Mouse (Mus musculus) MEL (cell line): ENCODE data around the gene Tmem33. TPM values are rescaled to one million over a fixed set of nuclear protein-coding genes. Genes with fewer than 3 reads are reported as not detected.

Experiments used
- DNase-seq: peaks from one replicate; pipeline ENCODE4 v3.0.0; 2011; ENCODE audit warnings: low read depth, low spot score
- H3K27ac ChIP-seq: 2 replicates; pipeline ENCODE4 v1.5.1; 2012; ENCODE audit warnings: low read depth, mild to moderate bottlenecking, control low read depth, low read length, moderate library complexity; ENCODE audit not compliant: control insufficient read depth
- H3K27me3 ChIP-seq, 2 experiments: fragments of 150-350 bp in 1 of 2; sonication (generic) in 1 of 2; 2 replicates each; pipeline ENCODE4 v1.6.1; 2012; ENCODE audit warnings: low read length in 2 of 2, mild to moderate bottlenecking in 2 of 2, improper control_type of control experiment in 1 of 2, moderate library complexity in 1 of 2; ENCODE audit not compliant: insufficient read depth in 2 of 2, control insufficient read depth in 1 of 2
- H3K36me3 ChIP-seq, 2 experiments: 2 replicates each; pipeline ENCODE4 v1.6.1; 2012 to 2014; ENCODE audit warnings: low read length in 2 of 2, improper control_type of control experiment in 1 of 2, inconsistent platforms in 1 of 2, mild to moderate bottlenecking in 1 of 2; ENCODE audit not compliant: insufficient read depth in 2 of 2, control insufficient read depth in 1 of 2
- H3K4me1 ChIP-seq, 2 experiments: fragments of 150-350 bp in 1 of 2; sonication (generic) in 1 of 2; 2 replicates each; pipeline ENCODE4 v1.6.1; 2012; ENCODE audit warnings: low read length in 2 of 2, improper control_type of control experiment in 1 of 2, mild to moderate bottlenecking in 1 of 2; ENCODE audit not compliant: insufficient read depth in 2 of 2, control insufficient read depth in 1 of 2
- H3K4me3 ChIP-seq, 2 experiments: fragments of 150-350 bp in 1 of 2; sonication (generic) in 1 of 2; 2 replicates each; pipeline ENCODE4 v1.5.1; 2012; ENCODE audit warnings: low read depth in 2 of 2, low read length in 2 of 2, mild to moderate bottlenecking in 2 of 2, moderate library complexity in 2 of 2, control low read depth in 1 of 2, improper control_type of control experiment in 1 of 2; ENCODE audit not compliant: control insufficient read depth in 1 of 2, insufficient read depth in 1 of 2
- H3K79me2 ChIP-seq: 2 replicates; pipeline ENCODE4 v1.6.1; 2012; ENCODE audit warnings: mild to moderate bottlenecking, low read length, moderate library complexity; ENCODE audit not compliant: control insufficient read depth, poor library complexity, insufficient read depth
- H3K9ac ChIP-seq: 2 replicates; pipeline ENCODE4 v1.6.1; 2012; ENCODE audit warnings: low read depth, mild to moderate bottlenecking, control low read depth, low read length, moderate library complexity; ENCODE audit not compliant: control insufficient read depth, poor library complexity, severe bottlenecking
- H3K9me3 ChIP-seq: fragments of 150-350 bp; sonication (generic); replicated peaks from 2 replicates; pipeline ENCODE4 v1.6.1; 2012; ENCODE audit warnings: mild to moderate bottlenecking, low read length, improper control_type of control experiment, moderate library complexity; ENCODE audit not compliant: insufficient read depth
- BHLHE40 ChIP-seq: IDR thresholded peaks from 2 replicates; pipeline ENCODE4 v1.6.1; 2012; ENCODE audit warnings: low read depth, mild to moderate bottlenecking, inconsistent platforms, low read length, improper control_type of control experiment, borderline replicate concordance
- ELF1 ChIP-seq: IDR thresholded peaks from 2 replicates; pipeline ENCODE4 v1.6.1; 2014; ENCODE audit warnings: low read depth, mild to moderate bottlenecking, inconsistent platforms, low read length, improper control_type of control experiment, moderate library complexity
- EP300 ChIP-seq, 2 experiments: IDR thresholded peaks; 2 replicates each; pipeline ENCODE4 v1.6.1; 2011; ENCODE audit warnings: improper control_type of control experiment in 2 of 2, low read length in 2 of 2, low read depth in 1 of 2, mild to moderate bottlenecking in 1 of 2
- ETS1 ChIP-seq: IDR thresholded peaks from 2 replicates; pipeline ENCODE4 v1.6.1; 2012; ENCODE audit warnings: low read depth, mild to moderate bottlenecking, inconsistent platforms, low read length, improper control_type of control experiment, moderate library complexity
- MAX ChIP-seq: IDR thresholded peaks from 2 replicates; pipeline ENCODE4 v1.6.1; 2011; ENCODE audit warnings: low read length, improper control_type of control experiment
- MAZ ChIP-seq: IDR thresholded peaks from 2 replicates; pipeline ENCODE4 v1.6.1; 2012; ENCODE audit warnings: low read depth, mild to moderate bottlenecking, inconsistent platforms, low read length, improper control_type of control experiment
- MEF2A ChIP-seq: IDR thresholded peaks from 2 replicates; pipeline ENCODE4 v1.6.1; 2014; ENCODE audit warnings: low read depth, mild to moderate bottlenecking, inconsistent platforms, low read length, improper control_type of control experiment; ENCODE audit not compliant: poor library complexity, insufficient replicate concordance, severe bottlenecking; ENCODE audit errors: extremely low read depth
- MXI1 ChIP-seq: IDR thresholded peaks from 2 replicates; pipeline ENCODE4 v1.6.1; 2011; ENCODE audit warnings: mild to moderate bottlenecking, low read depth, low read length, improper control_type of control experiment
- MYB ChIP-seq: IDR thresholded peaks from 2 replicates; pipeline ENCODE4 v1.6.1; 2011; ENCODE audit warnings: mild to moderate bottlenecking, low read depth, low read length, improper control_type of control experiment
- NRF1 ChIP-seq: IDR thresholded peaks from 2 replicates; pipeline ENCODE4 v1.6.1; 2014; ENCODE audit warnings: low read depth, mild to moderate bottlenecking, inconsistent platforms, low read length, improper control_type of control experiment, moderate library complexity; ENCODE audit not compliant: poor library complexity, insufficient read depth, severe bottlenecking
- POLR2A ChIP-seq, 2 experiments: IDR thresholded peaks; 2 replicates each; pipeline ENCODE4 v1.6.1; 2011 to 2012; ENCODE audit warnings: low read length in 2 of 2, mild to moderate bottlenecking in 2 of 2, control low read depth in 1 of 2, improper control_type of control experiment in 1 of 2, low read depth in 1 of 2, moderate library complexity in 1 of 2; ENCODE audit not compliant: control insufficient read depth in 1 of 2, insufficient read depth in 1 of 2, poor library complexity in 1 of 2
- POLR2AphosphoS2 ChIP-seq: IDR thresholded peaks from 2 replicates; pipeline ENCODE4 v1.6.1; 2011; ENCODE audit warnings: low read length, improper control_type of control experiment
- POLR2AphosphoS5 ChIP-seq: IDR thresholded peaks from 2 replicates; pipeline ENCODE4 v1.6.1; 2012; ENCODE audit warnings: low read depth, borderline replicate concordance, mild to moderate bottlenecking, inconsistent platforms, low read length, moderate library complexity, mixed read lengths
- RAD21 ChIP-seq: IDR thresholded peaks from 2 replicates; pipeline ENCODE4 v1.6.1; 2011; ENCODE audit warnings: mild to moderate bottlenecking, low read depth, low read length, improper control_type of control experiment
- UBTF ChIP-seq: IDR thresholded peaks from 2 replicates; pipeline ENCODE4 v1.6.1; 2012; ENCODE audit warnings: low read depth, mild to moderate bottlenecking, inconsistent platforms, low read length, improper control_type of control experiment, moderate library complexity, borderline replicate concordance; ENCODE audit not compliant: insufficient read depth
- USF1 ChIP-seq: IDR thresholded peaks from 2 replicates; pipeline ENCODE4 v1.6.1; 2014; ENCODE audit warnings: low read depth, mild to moderate bottlenecking, inconsistent platforms, low read length, improper control_type of control experiment, moderate library complexity
- USF2 ChIP-seq, 2 experiments: IDR thresholded peaks; 2 replicates each; pipeline ENCODE4 v1.6.1; 2011 to 2012; ENCODE audit warnings: improper control_type of control experiment in 2 of 2, low read length in 2 of 2, borderline replicate concordance in 1 of 2, inconsistent platforms in 1 of 2, low read depth in 1 of 2, mild to moderate bottlenecking in 1 of 2; ENCODE audit not compliant: insufficient read depth in 1 of 2
- ZC3H11A ChIP-seq: IDR thresholded peaks from 2 replicates; pipeline ENCODE4 v1.6.1; 2012; ENCODE audit warnings: low read depth, mild to moderate bottlenecking, inconsistent platforms, low read length, improper control_type of control experiment
- ZMIZ1 ChIP-seq: IDR thresholded peaks from 2 replicates; pipeline ENCODE4 v1.6.1; 2012; ENCODE audit warnings: low read depth, mild to moderate bottlenecking, inconsistent platforms, low read length, improper control_type of control experiment, moderate library complexity
- polyA plus RNA-seq, 2 experiments: library from polyadenylated mRNA; stranded (reverse) in 1 of 2; unstranded in 1 of 2; fragments of >175 nt in 1 of 2; fragments of >200 nt in 1 of 2; gene quantifications; 2 replicates each; pipeline versions ENCODE4 v1.2.1 to v1.2.4; 2012; ENCODE audit warnings: low replicate concordance in 2 of 2, low read depth in 1 of 2; ENCODE audit not compliant: insufficient read length in 2 of 2, insufficient read depth in 1 of 2, missing spikeins in 1 of 2
- total RNA-seq: library from RNA; depleted of rRNA; stranded (reverse); fragments of 300-350 nt; gene quantifications from 2 replicates; pipeline ENCODE4 v1.2.3, GENCODE M21; 2012

Gene Tmem33
- total and polyA plus RNA-seq, 3 experiments, result 79.3 to 312 (median 89.8) TPM

GRCm38 (mm10) chr5:67224122-67224502 is 36.3 kb upstream of the Tmem33 start:
- Histone ChIP-seq H3K27me3 (no peaks in the 10 kb centered on the region), H3K4me3 (no peak overlapping the region), H3K4me1 (no peaks in the 10 kb centered on the region), H3K9ac (no peak overlapping the region), H3K9me3 (no peaks in the 10 kb centered on the region), H3K27ac (no peak overlapping the region), H3K36me3 (no peaks in the 10 kb centered on the region), H3K79me2 (no peaks in the 10 kb centered on the region)
- no peak for DNase-seq
- TF ChIP-seq EP300 (IDR thresholded peaks at IDR 0.05; ENCODE audit: low read depth in 1 of 2, low read length in 2 of 2) (no peak), ETS1 (no peak), MYB (no peak), MAZ (no peak), NRF1 (no peak), MXI1 (no peak), UBTF (no peak)

GRCm38 (mm10) chr5:67225758-67226157 is 34.6 kb upstream of the Tmem33 start:
- H3K27ac ChIP-seq, result no peak overlapping the region
- DNase-seq, result no peak
- no peak overlapping the region for H3K9ac ChIP-seq
- no peaks in the 10 kb centered on the region for H3K79me2 ChIP-seq
- H3K4me1 ChIP-seq, result no peaks in the 10 kb centered on the region
- H3K36me3 ChIP-seq, result no peaks in the 10 kb centered on the region
- no peaks in the 10 kb centered on the region for H3K9me3 ChIP-seq
- H3K4me3 ChIP-seq, result no peak overlapping the region
- TF ChIP-seq MXI1 (no peak), USF2 (IDR thresholded peaks at IDR 0.05; ENCODE audit: borderline replicate concordance in 1 of 2, insufficient read depth in 1 of 2, low read depth in 1 of 2, low read length in 2 of 2) (no peak), BHLHE40 (no peak), ELF1 (no peak), MEF2A (no peak), MAX (no peak), MYB (no peak), ZMIZ1 (no peak), RAD21 (no peak), POLR2AphosphoS2 (no peak), POLR2AphosphoS5 (no peak), USF1 (no peak), POLR2A (IDR thresholded peaks at IDR 0.05; ENCODE audit: control insufficient read depth in 1 of 2, insufficient read depth in 1 of 2, low read depth in 1 of 2, low read length in 2 of 2, poor library complexity in 1 of 2) (no peak), ZC3H11A (no peak)
- H3K27me3 ChIP-seq, result no peaks in the 10 kb centered on the region
